Mouse (Mus musculus): ENCODE data around the gene Pparg.

The Pparg gene

DNA sequence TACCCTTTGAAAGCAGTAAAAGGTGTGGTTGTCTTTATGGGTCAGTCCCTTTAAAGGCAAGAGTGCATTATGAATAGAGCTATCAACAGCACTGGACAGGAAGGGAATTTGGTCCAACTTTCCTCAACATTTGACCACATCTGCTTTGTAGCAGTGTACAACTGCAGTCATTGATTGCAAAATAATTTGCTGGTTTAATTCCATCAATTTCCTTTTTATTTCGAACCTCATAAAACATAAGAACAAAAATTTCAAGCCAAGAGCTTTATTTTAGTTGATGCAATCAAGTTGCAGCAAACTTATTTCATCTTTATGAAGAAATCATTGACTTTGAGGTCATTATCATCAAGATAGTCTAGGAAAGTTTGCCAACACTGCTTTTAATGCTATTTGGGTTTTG is 91.8 kb downstream of the Pparg start:
- DNase-seq (ENCODE audit: low read depth in 1 of 2, low spot score in 2 of 2) = no peak

DNA sequence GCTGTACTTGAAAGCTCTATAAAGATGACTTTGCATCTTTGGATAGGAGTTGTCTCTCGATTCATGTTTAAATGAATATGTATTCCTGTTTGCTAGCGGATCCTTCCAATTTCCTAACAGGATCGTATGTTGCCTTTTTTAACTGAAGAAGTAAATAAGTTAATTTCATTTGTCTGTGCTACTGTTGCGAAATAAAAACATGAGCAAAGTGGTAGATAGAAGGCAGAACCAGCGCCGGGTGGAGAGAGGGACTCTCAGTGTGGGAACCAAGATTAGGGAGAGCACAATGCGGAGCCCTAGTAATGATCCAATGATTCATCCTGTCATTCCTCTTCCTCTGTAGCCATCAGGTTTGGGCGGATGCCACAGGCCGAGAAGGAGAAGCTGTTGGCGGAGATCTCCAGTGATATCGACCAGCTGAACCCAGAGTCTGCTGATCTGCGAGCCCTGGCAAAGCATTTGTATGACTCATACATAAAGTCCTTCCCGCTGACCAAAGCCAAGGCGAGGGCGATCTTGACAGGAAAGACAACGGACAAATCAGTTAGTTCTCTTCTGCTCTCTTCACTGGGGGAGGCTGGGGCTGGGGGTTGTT is 102.1 kb downstream of the Pparg start:
- DNase-seq (ENCODE audit: low read depth in 1 of 2, low spot score in 2 of 2) = no peak

DNA sequence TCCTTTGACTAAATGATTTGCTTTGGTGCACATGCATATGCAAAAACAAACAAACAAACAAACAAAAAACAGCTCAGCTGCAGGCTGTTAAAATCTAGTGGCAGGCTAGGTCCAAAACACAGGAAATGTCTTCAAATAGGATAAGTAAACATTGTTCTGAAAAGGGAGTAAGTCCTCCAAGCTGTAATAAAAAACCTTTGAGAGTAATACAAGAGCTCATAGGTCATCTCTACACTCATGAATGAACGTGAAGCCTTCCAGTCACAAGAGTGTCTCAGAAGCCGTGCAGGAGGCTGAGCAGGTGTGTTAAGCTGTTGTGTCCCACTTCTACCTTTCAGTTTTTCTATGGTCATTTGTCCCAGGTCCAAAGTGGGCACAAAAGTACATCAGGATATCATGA is 102.6 kb downstream of the Pparg start:
- no peak for DNase-seq (ENCODE audit: low read depth in 1 of 2, low spot score in 2 of 2)

- no peak for DNase-seq (ENCODE audit: low read depth in 1 of 2, low spot score in 2 of 2)
Measured at GRCm38 (mm10) chr6:115464661-115465060, 103.9 kb downstream of the Pparg start.

DNA sequence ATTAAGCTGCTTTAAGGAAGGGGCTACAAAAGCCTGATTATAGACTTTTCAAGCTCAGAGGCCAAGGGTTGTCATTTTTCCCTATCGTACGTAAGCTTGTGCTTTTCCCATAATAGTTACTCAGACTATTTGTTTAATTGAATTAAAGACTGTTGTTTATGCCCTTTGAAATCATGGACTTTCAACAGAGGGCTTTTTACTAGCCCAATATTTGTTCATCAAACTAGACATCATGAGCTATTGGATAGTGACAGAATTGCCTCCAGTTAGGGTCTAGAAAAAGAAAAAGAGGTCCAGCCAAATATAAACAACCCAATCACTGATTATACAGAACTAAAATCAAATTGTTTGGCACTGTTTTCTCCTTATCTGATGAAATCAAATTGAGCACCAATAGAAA is 104.7 kb downstream of the Pparg start:
- no peak for DNase-seq (ENCODE audit: low read depth in 1 of 2, low spot score in 2 of 2)

DNA sequence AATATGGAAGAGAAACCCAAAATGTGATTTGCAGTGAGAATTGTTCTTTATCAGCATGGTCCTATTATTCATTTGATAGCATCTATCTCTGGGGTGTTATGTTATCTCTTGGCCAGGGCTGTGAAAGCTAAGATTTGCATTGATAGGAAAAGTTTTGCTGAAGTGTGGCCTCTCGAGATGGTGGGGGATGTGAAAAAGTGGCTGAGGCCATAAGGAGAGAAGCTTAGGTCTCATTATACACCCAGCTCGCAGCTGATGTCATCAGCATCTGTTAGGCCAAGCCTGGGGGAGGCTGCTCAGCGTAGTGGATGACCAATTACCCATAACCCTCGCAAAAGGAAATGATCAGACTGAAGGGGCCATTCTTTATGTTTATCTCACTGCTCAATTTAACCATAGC is 105.1 kb downstream of the Pparg start:
- no peak for DNase-seq (ENCODE audit: low read depth in 1 of 2, low spot score in 2 of 2)

- no peak for DNase-seq (ENCODE audit: low read depth in 1 of 2, low spot score in 2 of 2)
Measured at GRCm38 (mm10) chr6:115466601-115467000, 105.8 kb downstream of the Pparg start.

- no peak for DNase-seq (ENCODE audit: low read depth in 1 of 2, low spot score in 2 of 2)
Measured at GRCm38 (mm10) chr6:115469666-115470581, 109.2 kb downstream of the Pparg start.

GRCm38 (mm10) chr6:115471956-115472355 is 111.2 kb downstream of the Pparg start:
- no peak for DNase-seq (ENCODE audit: low read depth in 1 of 2, low spot score in 2 of 2)

- no peak for DNase-seq (ENCODE audit: low read depth in 1 of 2, low spot score in 2 of 2)
Measured at GRCm38 (mm10) chr6:115477081-115477695, 116.4 kb downstream of the Pparg start.

DNA sequence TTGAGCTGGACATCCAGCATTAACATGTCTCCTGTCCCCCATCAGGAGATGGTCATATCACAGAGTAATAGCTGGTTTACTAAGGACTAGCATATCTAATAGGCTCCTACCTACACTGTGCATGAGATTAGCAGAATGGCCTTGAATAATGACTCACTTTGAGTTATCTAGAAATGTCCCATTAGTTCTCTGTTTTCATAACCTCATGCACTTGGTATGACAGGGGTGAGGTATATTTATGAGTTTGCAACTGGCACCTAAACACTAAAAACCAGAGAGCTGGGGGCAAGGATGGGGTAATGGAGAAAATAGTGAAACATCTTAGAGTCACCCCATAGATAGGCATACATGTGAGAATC is 119.2 kb downstream of the Pparg start:
- DNase-seq (ENCODE audit: low read depth in 1 of 2, low spot score in 2 of 2) = no peak

DNA sequence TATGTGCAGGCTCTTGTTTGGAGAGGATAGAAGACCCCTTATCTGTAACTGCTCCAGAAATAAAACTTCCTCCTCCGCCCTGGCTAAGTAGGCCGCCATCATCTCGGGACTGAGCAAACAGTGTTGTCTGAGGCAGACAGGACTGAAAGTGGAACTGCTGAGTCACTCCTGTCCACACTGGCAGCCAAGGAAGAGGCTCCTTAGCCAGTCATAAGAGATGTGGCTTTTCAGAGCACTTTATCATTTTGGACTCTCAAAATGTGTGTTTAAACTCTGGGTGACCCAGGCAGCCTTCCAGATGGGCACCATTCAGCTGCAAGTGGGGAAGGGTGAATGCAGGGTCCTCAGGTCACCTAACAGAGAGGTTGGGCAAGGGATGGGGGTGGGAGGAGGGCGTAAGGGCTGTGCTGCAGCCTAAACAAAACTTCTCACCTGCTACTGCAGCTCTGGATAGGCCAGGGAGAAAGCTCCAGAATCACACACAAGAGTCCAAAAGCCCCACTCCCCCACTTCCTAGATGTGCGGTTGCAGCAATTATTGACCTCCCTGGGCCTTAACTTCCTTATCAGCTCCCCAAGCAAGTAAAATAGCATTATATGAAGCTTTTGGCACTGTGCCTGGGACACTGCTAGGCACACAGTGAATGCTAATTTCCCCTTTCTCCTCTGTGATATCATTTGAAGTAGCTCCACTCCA is 119.7 kb downstream of the Pparg start:
- DNase-seq (ENCODE audit: low read depth in 1 of 2, low spot score in 2 of 2) = peak; percentile 31 to 32

- no peak for DNase-seq (ENCODE audit: low read depth in 1 of 2, low spot score in 2 of 2)
Measured at GRCm38 (mm10) chr6:115481018-115481354, 120.2 kb downstream of the Pparg start.

- no peak for DNase-seq (ENCODE audit: low read depth in 1 of 2, low spot score in 2 of 2)
Measured at GRCm38 (mm10) chr6:115481603-115482002, 120.9 kb downstream of the Pparg start.

- DNase-seq (ENCODE audit: low read depth in 1 of 2, low spot score in 2 of 2) = no peak
Measured at GRCm38 (mm10) chr6:115485635-115486034, 124.9 kb downstream of the Pparg start.

GRCm38 (mm10) chr6:115489831-115490230 is 129.1 kb downstream of the Pparg start:
- DNase-seq (ENCODE audit: low read depth in 1 of 2, low spot score in 2 of 2) = no peak

DNA sequence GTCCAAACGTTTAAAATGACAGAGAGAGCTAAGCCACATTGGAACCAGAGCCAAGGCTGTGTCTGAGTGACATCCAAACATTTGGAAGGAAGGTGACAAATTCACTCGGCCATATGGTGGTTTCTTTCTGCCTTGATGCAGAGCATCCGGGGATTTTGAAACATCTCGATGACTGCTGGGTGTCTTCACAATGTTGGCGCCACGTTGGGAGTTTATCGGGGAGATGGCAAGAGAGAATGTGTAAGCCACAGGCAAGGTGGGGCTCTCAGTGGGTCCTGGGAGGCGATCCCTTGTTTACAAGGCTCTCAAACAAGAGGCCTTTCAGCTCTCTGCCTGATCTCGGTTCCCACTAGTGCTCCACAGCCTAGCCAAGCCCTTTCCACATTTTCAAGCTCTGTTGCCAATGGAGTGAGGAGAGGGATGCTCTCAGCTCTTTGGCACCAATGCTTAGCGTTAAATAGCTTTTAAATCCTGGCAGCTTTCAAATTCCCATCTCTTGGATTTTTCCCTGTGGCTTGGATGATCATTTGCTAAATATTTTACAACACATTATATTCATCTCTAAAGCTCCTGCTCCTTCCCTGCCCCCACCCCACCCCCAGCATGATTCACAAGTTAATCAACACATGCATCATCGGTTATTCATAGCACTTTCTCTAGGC is 132.3 kb downstream of the Pparg start:
- no peak for DNase-seq (ENCODE audit: low read depth in 1 of 2, low spot score in 2 of 2)

DNA sequence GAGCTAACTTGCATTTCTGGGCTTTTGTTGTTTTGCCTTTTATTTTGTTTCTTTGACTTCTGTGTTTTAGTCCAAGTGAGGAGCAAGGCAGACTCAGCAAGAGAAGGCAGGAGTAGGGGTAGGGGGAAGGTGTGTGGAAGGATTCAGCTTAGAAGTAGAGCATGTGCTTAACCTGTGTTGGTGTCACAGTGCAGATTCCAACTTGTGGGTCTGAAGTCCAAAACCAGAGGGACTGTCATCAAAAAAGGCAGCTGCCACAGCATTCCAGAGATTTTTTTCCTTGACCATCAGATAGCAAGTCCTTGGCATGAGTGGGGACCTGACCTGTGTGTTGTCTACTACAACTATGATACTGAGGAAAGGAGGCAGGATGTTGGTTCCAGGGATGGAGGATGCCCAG is 133.1 kb downstream of the Pparg start:
- no peak for DNase-seq (ENCODE audit: low read depth in 1 of 2, low spot score in 2 of 2)

DNA sequence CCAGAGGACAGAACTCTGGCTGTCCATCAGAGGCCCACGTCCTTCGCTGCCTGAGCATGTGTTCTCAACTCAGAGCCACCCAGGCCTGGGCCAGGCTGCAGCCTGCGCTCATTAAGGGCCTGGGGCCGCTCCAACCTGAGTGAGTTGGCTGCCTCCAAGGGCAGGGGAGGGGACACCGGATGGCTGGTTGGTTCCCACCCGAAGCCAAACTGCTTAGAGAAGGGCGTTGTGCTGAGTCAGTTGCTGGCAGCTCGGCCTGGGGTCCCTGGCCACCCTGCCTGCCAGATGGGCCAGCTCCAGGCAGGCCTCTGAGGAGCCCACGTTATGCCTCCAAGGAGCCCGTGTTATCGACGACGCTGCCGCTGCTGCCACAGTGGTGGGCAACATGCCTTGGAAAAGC is 138.8 kb downstream of the Pparg start:
- DNase-seq (ENCODE audit: low read depth in 1 of 2, low spot score in 2 of 2) = no peak

DNA sequence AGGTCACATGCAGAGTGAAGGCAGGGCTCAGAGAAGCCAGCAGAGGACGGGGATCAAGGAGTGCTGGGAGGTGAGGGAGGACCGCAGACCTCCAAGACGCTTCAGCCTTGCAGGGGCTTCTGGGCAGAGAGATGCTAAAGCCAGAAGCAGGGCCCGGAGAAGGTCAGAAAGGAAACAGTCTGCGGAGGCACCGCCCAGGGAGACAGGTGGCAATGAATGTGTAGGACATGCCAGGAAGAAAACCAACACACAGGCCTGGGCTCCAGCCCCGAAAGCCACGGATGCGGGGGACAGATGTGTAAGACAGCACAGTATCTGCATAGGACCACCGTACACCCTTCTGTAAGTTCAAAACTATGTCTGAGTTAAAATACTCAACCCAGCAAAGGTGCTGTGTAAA is 139.5 kb downstream of the Pparg start:
- no peak for DNase-seq (ENCODE audit: low read depth in 1 of 2, low spot score in 2 of 2)

DNA sequence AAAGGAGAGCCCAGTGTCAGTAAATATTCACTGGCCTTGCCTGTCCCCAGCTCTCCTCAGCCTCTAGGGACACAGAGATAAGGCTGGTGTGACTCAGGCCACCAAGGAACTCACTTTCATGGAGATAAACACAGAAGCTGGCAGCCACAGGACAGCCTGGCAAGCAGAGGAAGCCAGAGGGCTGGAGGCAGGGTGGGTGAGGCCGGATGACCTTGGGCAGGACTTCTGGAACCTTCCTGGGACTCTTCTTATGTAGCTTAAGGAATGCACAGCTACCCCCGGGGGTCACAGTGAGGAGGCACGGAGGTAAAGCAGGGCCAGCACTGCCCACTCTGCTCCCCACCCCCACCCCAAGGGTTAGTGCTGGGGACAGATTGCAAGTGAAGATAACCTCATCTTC is 140.4 kb downstream of the Pparg start:
- DNase-seq (ENCODE audit: low read depth in 1 of 2, low spot score in 2 of 2) = no peak

All from monocyte, adult 2 months (primary cell).